Comparison of ENCODE assay signal across 8 mouse cellular contexts in genomic region chr7:144582284-144582980, GRCm38 (mm10). TPM values are rescaled to one million over a fixed set of nuclear protein-coding genes. Genes with fewer than 3 reads are reported as not detected.
DNase-seq lines count a peak whose midpoint lies in the region; ATAC-seq and TF ChIP-seq lines count a peak whose summit lies in the region.

Gene Fadd, minus strand, starts transcription at chr7:144582463.

- H3K4me1 ChIP-seq in bone marrow, adult 2 months (ENCODE audit: control insufficient read depth, insufficient read depth, low read length), result no peaks in the 10 kb centered on the region; the same call in 1 of the 2 replicates
- peaks cover 22% of the 10 kb centered on the region for H3K4me1 ChIP-seq in embryonic facial prominence, embryonic 15.5 days
- H3K4me1 ChIP-seq in kidney, embryonic 14.5 days (ENCODE audit: control insufficient read depth, insufficient read depth, low read length), result peaks cover 16% of the 10 kb centered on the region
- H3K4me1 ChIP-seq in limb, embryonic 15.5 days, result peaks cover 19% of the 10 kb centered on the region

- H3K9me3 ChIP-seq in embryonic facial prominence, embryonic 15.5 days (replicated peaks), result no peaks in the 10 kb centered on the region
- no peaks in the 10 kb centered on the region for H3K9me3 ChIP-seq in kidney, embryonic 14.5 days (ENCODE audit: control insufficient read depth, low read length)
- no peaks in the 10 kb centered on the region for H3K9me3 ChIP-seq in limb, embryonic 15.5 days

- peak; percentile 82 for ATAC-seq in embryonic facial prominence, embryonic 15.5 days (ENCODE audit: insufficient number of reproducible peaks, low FRiP score, low TSS enrichment, low read depth)
- ATAC-seq in kidney, embryonic 14.5 days (ENCODE audit: low FRiP score, low TSS enrichment), result peak; percentile 82
- peak; percentile 83 for ATAC-seq in limb, embryonic 15.5 days (ENCODE audit: insufficient number of reproducible peaks, low FRiP score, low TSS enrichment, low read depth)

- peak within 1 kb of the TSS; percentile 94 for H3K4me3 ChIP-seq in bone marrow, adult 2 months (replicated peaks; ENCODE audit: control insufficient read depth, low read depth, low read length)
- peak within 1 kb of the TSS; percentile 64 for H3K4me3 ChIP-seq in embryonic facial prominence, embryonic 15.5 days (replicated peaks)
- H3K4me3 ChIP-seq in kidney, embryonic 14.5 days (ENCODE audit: low read length), result peak within 1 kb of the TSS; percentile 82
- peak within 1 kb of the TSS; percentile 86 for H3K4me3 ChIP-seq in limb, embryonic 15.5 days

- H3K36me3 ChIP-seq in embryonic facial prominence, embryonic 15.5 days, result peaks cover 18% of the 10 kb centered on the region; the same call in 1 of the 2 replicates
- H3K36me3 ChIP-seq in kidney, embryonic 14.5 days (ENCODE audit: control insufficient read depth, insufficient read depth, low read length), result peaks cover 18% of the 10 kb centered on the region; the same call in 1 of the 2 replicates
- H3K36me3 ChIP-seq in limb, embryonic 15.5 days, result peaks cover 25% of the 10 kb centered on the region

- DNase-seq in 416B (ENCODE audit: low read depth), result peak; percentile 97
- peak; percentile 92 to 95 for DNase-seq in heart, adult 9 months (ENCODE audit: low spot score in 2 of 2)
- peak; percentile 86 to 94 for DNase-seq in monocyte, adult 2 months (ENCODE audit: low read depth in 1 of 2, low spot score in 2 of 2)
- DNase-seq in spleen, postnatal 36 days (ENCODE audit: low spot score in 2 of 2), result peak; percentile 92

- TF ChIP-seq CTCF in bone marrow, adult 2 months (IDR thresholded peaks at IDR 0.05; ENCODE audit: control insufficient read depth, insufficient read depth, low read length), result no peak

- WGBS in bone marrow, adult 2 months, result under 1% methylated on average over 34 of the region's 34 CpGs
- WGBS in embryonic facial prominence, embryonic 15.5 days, result under 1% methylated on average over 34 of the region's 34 CpGs
- WGBS in kidney, embryonic 14.5 days, result 1% methylated on average over 34 of the region's 34 CpGs
- 1% methylated on average over 34 of the region's 34 CpGs for WGBS in limb, embryonic 15.5 days

- H3K27me3 ChIP-seq in embryonic facial prominence, embryonic 15.5 days, result no peaks in the 10 kb centered on the region; the same call in 1 of the 2 replicates
- no peaks in the 10 kb centered on the region for H3K27me3 ChIP-seq in kidney, embryonic 14.5 days (ENCODE audit: control insufficient read depth, insufficient read depth, low read length)
- H3K27me3 ChIP-seq in limb, embryonic 15.5 days, result no peaks in the 10 kb centered on the region

- H3K9ac ChIP-seq in embryonic facial prominence, embryonic 15.5 days, result peak within 1 kb of the TSS; percentile 58
- peak within 1 kb of the TSS; percentile 83 for H3K9ac ChIP-seq in kidney, embryonic 14.5 days (ENCODE audit: low read depth, low read length)
- H3K9ac ChIP-seq in limb, embryonic 15.5 days, result peak within 1 kb of the TSS; percentile 93

- TF ChIP-seq POLR2A in bone marrow, adult 2 months (IDR thresholded peaks at IDR 0.05; ENCODE audit: borderline replicate concordance, control insufficient read depth, low read depth, low read length), result peak; percentile 68

- peak within 1 kb of the TSS; percentile 91 for H3K27ac ChIP-seq in bone marrow, adult 2 months (ENCODE audit: control insufficient read depth, insufficient read depth, low read depth, low read length, poor library complexity)
- H3K27ac ChIP-seq in embryonic facial prominence, embryonic 15.5 days (replicated peaks), result peak within 1 kb of the TSS; percentile 90
- H3K27ac ChIP-seq in kidney, embryonic 14.5 days (ENCODE audit: low read depth, low read length), result peak within 1 kb of the TSS; percentile 97
- H3K27ac ChIP-seq in limb, embryonic 15.5 days, result peak within 1 kb of the TSS; percentile 92

- peak within 1 kb of the TSS; percentile 84 for H3K4me2 ChIP-seq in embryonic facial prominence, embryonic 15.5 days (replicated peaks)
- H3K4me2 ChIP-seq in kidney, embryonic 14.5 days (replicated peaks; ENCODE audit: low read depth, low read length), result peak within 1 kb of the TSS; percentile 77
- peak within 1 kb of the TSS; percentile 84 for H3K4me2 ChIP-seq in limb, embryonic 15.5 days

RNA-seq across cellular contexts. Expression of gene Fadd, which starts in this region (rescaled TPM):
- 2.9 and 5.4 TPM in 2 replicates for polyA plus RNA-seq in bone marrow, adult 2 months (2011; ENCODE audit: insufficient read depth, insufficient read length, low replicate concordance, missing spikeins)
- 9.7 and 10.6 TPM in 2 replicates for polyA plus RNA-seq in embryonic facial prominence, embryonic 15.5 days (2015; fragmentation: Nextera tagmentation; extraction: Ambion mirVana)
- polyA plus RNA-seq in kidney, embryonic 14.5 days (2014; fragmentation: Nextera tagmentation; extraction: Ambion mirVana), result 10.9 and 15.2 TPM in 2 replicates
- polyA plus RNA-seq in limb, embryonic 15.5 days (2015; fragmentation: Nextera tagmentation; extraction: Ambion mirVana), result 10.1 and 10.8 TPM in 2 replicates

Comparison
In these comparisons a context has a peak if more than half of its experiments do, and no peak if none do; other contexts are left out.
1. Peak in every context shown above with its lines: DNase-seq, ATAC-seq, H3K4me3 ChIP-seq and H3K27ac ChIP-seq.